Mouse (Mus musculus) stomach, embryonic 14.5 days (tissue): ENCODE data around the gene Pi4kb. TPM values are rescaled to one million over a fixed set of nuclear protein-coding genes. Genes with fewer than 3 reads are reported as not detected.

Source experiments
- ATAC-seq: fragments of 200-750 bp; cut with Nextera tagmentation; 2 replicates; pipeline ENCODE4 v1.8.0; 2017; ENCODE audit warnings: low read depth, moderate TSS enrichment; ENCODE audit not compliant: insufficient number of reproducible peaks, insufficient read depth, low FRiP score
- H3K27ac ChIP-seq: fragments of 300-500 bp; sonication (generic); 2 replicates; pipeline ENCODE4 v1.5.1; 2014; ENCODE audit warnings: mild to moderate bottlenecking, low read length, moderate library complexity, mixed read lengths
- H3K27me3 ChIP-seq: fragments of 300-500 bp; sonication (generic); 2 replicates; pipeline ENCODE4 v1.6.1; 2014; ENCODE audit warnings: low read length, control low read depth, mixed read lengths; ENCODE audit not compliant: control insufficient read depth, insufficient read depth
- H3K36me3 ChIP-seq: fragments of 300-500 bp; sonication (generic); 2 replicates; pipeline ENCODE4 v1.6.1; 2014; ENCODE audit warnings: mild to moderate bottlenecking, control low read depth, low read length, moderate library complexity, mixed read lengths; ENCODE audit not compliant: control insufficient read depth, insufficient read depth
- H3K4me1 ChIP-seq: fragments of 300-500 bp; sonication (generic); 2 replicates; pipeline ENCODE4 v1.6.1; 2014; ENCODE audit warnings: low read length, control low read depth, mixed read lengths; ENCODE audit not compliant: control insufficient read depth, insufficient read depth
- H3K4me2 ChIP-seq: fragments of 300-500 bp; sonication (generic); replicated peaks from 2 replicates; pipeline ENCODE4 v1.6.1; 2014; ENCODE audit warnings: low read depth, low read length, control low read depth
- H3K4me3 ChIP-seq: fragments of 300-500 bp; sonication (generic); 2 replicates; pipeline ENCODE4 v1.5.1; 2014; ENCODE audit warnings: low read depth, low read length, control low read depth
- H3K9ac ChIP-seq: fragments of 300-500 bp; sonication (generic); replicated peaks from 2 replicates; pipeline ENCODE4 v1.6.1; 2014; ENCODE audit warnings: low read depth, mild to moderate bottlenecking, control low read depth, low read length, moderate library complexity, mixed read lengths
- H3K9me3 ChIP-seq: fragments of 300-500 bp; sonication (generic); 2 replicates; pipeline ENCODE4 v1.6.1; 2016; ENCODE audit warnings: low read depth, low read length, control low read depth; ENCODE audit not compliant: control insufficient read depth
- WGBS: fragments of 180-500 bp; shearing (Covaris S2); extraction: QIAGEN DNeasy Blood & Tissue Kit; methylation state at CpG from one replicate; pipeline ENCODE4 v1.1.7; 2014; 5-methylcytosine and 5-hydroxymethylcytosine counted together
- polyA plus RNA-seq: library from polyadenylated mRNA; unstranded; fragments of >200 nt; fragmentation: Nextera tagmentation; extraction: Ambion mirVana; gene quantifications from 2 replicates; pipeline ENCODE4 v1.2.1, GENCODE M21; 2014

Gene Pi4kb
- polyA plus RNA-seq, 1 experiment from 2014 or later: 24.7 TPM

DNA sequence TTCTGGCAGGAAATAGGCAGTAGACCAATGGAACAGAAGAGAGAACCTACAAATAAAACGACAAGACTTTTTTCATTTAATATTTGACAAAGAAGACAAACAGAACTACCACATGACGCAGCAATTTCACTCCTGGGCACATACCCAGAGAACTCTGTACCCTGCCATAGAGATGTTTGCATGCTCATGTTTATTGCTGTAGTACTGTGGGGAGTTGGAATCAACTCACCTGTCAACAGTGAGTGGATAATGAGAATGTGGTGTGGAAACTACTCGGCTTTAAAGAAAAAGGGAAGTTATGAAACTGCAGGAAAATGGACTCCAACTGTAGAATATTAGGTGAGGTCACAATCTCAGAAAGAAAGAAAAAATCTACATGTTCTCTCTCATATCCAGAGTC lies 24.9 kb upstream of the Pi4kb start:
- Histone ChIP-seq H3K4me2 (no peak overlapping the region), H3K27me3 (no peaks in the 10 kb centered on the region), H3K36me3 (no peaks in the 10 kb centered on the region), H3K9ac (no peak overlapping the region), H3K4me3 (no peak overlapping the region), H3K4me1 (no peaks in the 10 kb centered on the region), H3K9me3 (no peaks in the 10 kb centered on the region), H3K27ac (no peak overlapping the region)
- ATAC-seq: no peak
- WGBS: 78% methylated on average over 3 of the region's 3 CpGs

DNA sequence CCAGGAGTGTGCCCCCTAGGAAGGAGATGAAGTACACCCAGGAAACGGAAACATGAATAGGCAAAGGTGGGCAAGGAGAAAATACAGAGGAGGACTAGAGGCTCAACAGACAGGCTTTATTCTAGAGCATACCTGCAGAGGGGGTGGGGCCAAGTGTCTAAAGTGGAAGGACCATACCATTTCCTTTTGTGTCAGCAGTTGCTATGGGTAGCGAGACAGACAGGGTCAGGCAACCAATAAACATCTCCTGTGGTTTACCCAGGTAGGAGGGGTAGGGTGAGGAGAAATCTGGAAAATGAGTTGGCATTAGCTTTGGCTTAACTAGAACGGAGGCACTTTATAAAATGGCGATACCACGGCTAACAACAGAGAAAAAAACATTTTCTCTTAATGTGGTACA lies 21.7 kb upstream of the Pi4kb start:
- Histone ChIP-seq H3K9ac (no peak overlapping the region), H3K4me2 (peak overlapping the region; percentile 48), H3K9me3 (no peaks in the 10 kb centered on the region), H3K36me3 (peaks cover 20% of the 10 kb centered on the region), H3K4me1 (peaks cover 6% of the 10 kb centered on the region; the same call in 1 of the 2 replicates), H3K27me3 (no peaks in the 10 kb centered on the region), H3K4me3 (peak overlapping the region; percentile 60), H3K27ac (peak overlapping the region; percentile 86; the same call in 1 of the 2 replicates)
- WGBS: 46% methylated on average over 5 of the region's 5 CpGs
- peak; percentile 29; the same call in 1 of the 2 replicates for ATAC-seq

DNA sequence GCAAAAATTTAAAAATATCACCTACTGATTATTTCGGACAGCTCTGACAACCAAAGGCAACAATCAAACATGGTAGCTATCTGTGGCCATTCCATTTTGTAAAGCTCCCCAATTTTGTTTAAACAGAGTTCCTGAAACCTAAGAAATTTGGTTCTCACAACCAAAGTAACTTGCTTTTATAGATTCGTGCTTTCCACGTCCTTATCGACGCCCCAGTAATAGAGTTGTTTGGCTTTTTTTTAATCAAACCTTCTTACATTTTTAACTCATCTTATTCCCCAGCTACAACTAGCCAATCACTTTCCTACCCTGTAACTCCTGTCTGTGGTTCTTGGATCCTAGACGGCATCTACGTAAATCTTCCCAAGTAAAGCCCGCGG lies 21.2 kb upstream of the Pi4kb start:
- Histone ChIP-seq H3K4me2 (peak overlapping the region; percentile 48), H3K9ac (peak overlapping the region; percentile 78), H3K9me3 (no peaks in the 10 kb centered on the region), H3K4me1 (peaks cover 6% of the 10 kb centered on the region; the same call in 1 of the 2 replicates), H3K4me3 (peak overlapping the region; percentile 60), H3K36me3 (peaks cover 26% of the 10 kb centered on the region), H3K27me3 (no peaks in the 10 kb centered on the region), H3K27ac (peak overlapping the region; percentile 86)
- 9% methylated on average over 9 of the region's 9 CpGs for WGBS
- no peak; the same call in 1 of the 2 replicates for ATAC-seq

DNA sequence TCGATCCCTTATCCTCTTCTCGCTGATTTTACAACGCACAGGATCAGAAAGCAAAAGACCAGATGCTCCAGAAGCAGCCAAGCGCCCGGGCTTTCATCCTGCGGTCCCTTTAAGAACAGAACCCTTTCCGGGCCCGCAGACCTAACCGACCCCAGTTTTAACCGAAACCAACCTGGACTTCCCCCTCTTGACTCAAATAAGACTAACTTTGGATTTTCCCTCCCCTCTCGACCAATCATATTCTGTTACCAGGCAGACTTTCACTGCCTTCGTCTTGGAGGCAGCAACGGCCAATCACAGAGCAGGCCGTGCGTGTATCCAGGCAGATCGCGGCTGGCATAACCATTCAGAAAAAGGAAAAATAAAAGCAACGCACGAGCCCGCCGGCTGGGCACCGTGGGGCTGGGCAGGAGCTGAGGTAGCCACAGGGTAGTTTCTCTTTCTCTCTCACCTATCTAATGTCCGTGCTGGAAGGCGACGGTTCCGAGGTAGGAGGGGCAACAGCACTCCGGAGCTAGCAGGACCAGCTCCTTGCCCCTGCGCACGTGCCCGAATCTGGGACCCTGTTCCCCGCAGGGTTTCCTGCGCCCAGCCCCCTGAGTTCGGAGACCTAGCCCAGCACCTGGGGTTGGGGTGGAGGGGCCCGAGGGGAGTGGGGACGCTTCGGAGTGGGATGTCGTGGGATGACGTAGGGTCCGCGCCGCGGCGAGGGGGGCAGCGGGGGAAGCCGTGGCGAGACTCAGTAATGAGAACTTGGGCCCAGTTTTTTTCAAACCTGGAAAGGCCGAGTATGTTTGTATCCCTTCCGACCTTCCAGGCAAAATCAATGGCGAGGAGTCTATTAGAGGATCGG lies 20.5 kb upstream of the Pi4kb start, which contains the start of gene Rfx5:
Gene Rfx5, plus strand, starts transcription at position 312 of the 853 bp plus-strand sequence.
- peak within 1 kb of the TSS; percentile 60 for H3K4me3 ChIP-seq
- no peaks in the 10 kb centered on the region for H3K9me3 ChIP-seq
- under 1% methylated on average over 49 of the region's 50 CpGs for WGBS
- H3K36me3 ChIP-seq: peaks cover 32% of the 10 kb centered on the region
- peak within 1 kb of the TSS; percentile 48 for H3K4me2 ChIP-seq
- ATAC-seq: peak; percentile 94
- peak within 1 kb of the TSS; percentile 78 for H3K9ac ChIP-seq
- no peaks in the 10 kb centered on the region for H3K27me3 ChIP-seq
- H3K4me1 ChIP-seq: peaks cover 6% of the 10 kb centered on the region; the same call in 1 of the 2 replicates
- peak within 1 kb of the TSS; percentile 86 for H3K27ac ChIP-seq

DNA sequence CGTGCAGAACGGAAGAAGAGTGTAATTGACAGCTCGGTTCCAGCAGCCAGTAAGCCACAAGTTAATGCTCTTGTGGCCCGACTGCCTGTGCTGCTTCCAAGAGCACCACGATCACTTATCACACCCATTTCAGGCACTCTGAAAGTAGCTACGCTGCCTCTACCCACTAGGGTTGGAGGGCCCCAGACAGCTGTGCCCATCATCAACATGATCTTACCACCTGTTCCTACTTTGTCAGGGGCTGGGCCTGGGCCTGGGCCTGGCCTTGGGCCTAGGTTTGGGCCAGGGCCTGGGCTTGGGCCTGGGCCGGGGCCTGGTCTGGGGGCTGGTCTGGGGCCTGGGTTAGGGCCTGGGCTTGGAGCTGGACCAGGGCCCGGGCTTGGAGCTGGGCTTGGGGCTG lies 16.2 kb upstream of the Pi4kb start:
- 87% methylated on average over 8 of the region's 8 CpGs for WGBS
- no peak overlapping the region for H3K4me3 ChIP-seq

DNA sequence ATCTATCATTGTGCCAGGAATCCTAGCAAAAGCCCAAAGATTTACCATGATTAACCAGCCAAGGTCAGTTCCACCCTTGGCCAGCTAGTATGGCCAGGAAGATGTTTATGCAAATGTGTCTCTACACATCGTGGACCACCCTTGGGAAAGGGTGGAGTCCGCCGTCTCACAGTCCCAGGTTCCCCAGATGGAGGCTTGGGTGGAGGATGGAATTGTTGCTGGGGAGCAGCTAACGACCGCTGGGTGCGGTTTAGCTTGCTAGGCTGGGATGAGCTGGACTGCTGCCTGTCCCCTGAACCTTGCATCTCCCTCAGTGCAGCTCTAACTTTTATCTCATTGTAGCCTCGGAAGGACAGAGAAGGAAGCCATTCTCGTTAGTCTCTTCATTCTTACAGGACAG lies 14.7 kb upstream of the Pi4kb start:
- Histone ChIP-seq H3K4me2 (no peak overlapping the region), H3K4me3 (no peak overlapping the region), H3K4me1 (peaks cover 6% of the 10 kb centered on the region; the same call in 1 of the 2 replicates), H3K27ac (no peak overlapping the region), H3K36me3 (peaks cover 36% of the 10 kb centered on the region), H3K9me3 (no peaks in the 10 kb centered on the region), H3K9ac (no peak overlapping the region), H3K27me3 (no peaks in the 10 kb centered on the region)
- no peak for ATAC-seq
- 43% methylated on average over 8 of the region's 8 CpGs for WGBS

More for the DNA sequence above, 16.2 kb upstream of the Pi4kb start:
- peaks cover 6% of the 10 kb centered on the region; the same call in 1 of the 2 replicates for H3K4me1 ChIP-seq
- H3K4me2 ChIP-seq: no peak overlapping the region
- H3K27me3 ChIP-seq: no peaks in the 10 kb centered on the region
- H3K27ac ChIP-seq: no peak overlapping the region
- no peaks in the 10 kb centered on the region for H3K9me3 ChIP-seq
- no peak for ATAC-seq
- peaks cover 36% of the 10 kb centered on the region for H3K36me3 ChIP-seq
- no peak overlapping the region for H3K9ac ChIP-seq

DNA sequence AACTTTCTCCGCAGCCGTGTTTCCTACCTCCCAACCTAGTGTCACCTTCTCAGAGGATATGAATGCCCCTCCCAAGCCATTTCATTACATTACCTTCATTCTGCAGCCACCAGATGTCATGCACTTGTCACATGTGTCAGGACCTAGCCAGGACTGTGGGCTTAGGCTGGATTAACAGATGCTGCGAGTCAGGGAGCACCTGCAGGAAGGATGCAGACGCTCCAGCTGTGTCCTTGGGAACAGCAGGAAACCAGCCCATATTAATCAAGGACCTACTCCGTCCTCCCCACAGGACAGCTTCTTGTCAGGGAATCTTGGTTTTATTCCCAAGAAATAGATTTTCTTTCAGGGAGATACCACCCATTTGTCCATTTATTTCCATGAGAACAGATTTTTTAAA lies 14.2 kb upstream of the Pi4kb start:
- H3K9ac ChIP-seq: no peak overlapping the region
- 52% methylated on average over 5 of the region's 5 CpGs for WGBS
- H3K27ac ChIP-seq: no peak overlapping the region
- H3K36me3 ChIP-seq: peaks cover 36% of the 10 kb centered on the region
- H3K4me1 ChIP-seq: peaks cover 2% of the 10 kb centered on the region; the same call in 1 of the 2 replicates
- H3K27me3 ChIP-seq: no peaks in the 10 kb centered on the region
- ATAC-seq: no peak
- H3K4me3 ChIP-seq: no peak overlapping the region
- no peaks in the 10 kb centered on the region for H3K9me3 ChIP-seq
- no peak overlapping the region for H3K4me2 ChIP-seq

DNA sequence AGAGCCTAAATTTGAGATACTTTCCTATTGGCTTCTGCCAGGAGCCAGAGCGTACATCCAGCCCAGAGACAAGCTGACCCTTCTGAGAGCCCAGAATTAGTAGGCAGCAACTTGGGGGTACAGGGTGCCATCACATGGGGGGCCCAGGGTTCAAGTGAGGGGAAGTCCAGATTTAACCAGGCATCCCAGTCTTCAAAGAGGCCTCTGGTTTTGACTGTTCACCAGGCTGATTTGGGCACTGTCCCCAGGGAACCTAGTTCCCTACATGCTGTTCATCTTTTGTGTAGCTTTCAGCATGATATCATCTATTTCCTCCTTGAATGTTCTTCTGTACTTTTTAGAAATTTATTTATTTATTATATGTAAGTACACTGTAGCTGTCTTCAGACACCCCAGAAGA lies 9.5 kb upstream of the Pi4kb start:
- 97% methylated on average over 1 of the region's 1 CpGs for WGBS
- H3K4me1 ChIP-seq: no peaks in the 10 kb centered on the region
- H3K27me3 ChIP-seq: no peaks in the 10 kb centered on the region

More for the DNA sequence above, 9.5 kb upstream of the Pi4kb start:
- Histone ChIP-seq H3K9ac (no peak overlapping the region), H3K36me3 (no peaks in the 10 kb centered on the region), H3K27ac (no peak overlapping the region), H3K4me2 (no peak overlapping the region), H3K9me3 (no peaks in the 10 kb centered on the region), H3K4me3 (no peak overlapping the region)
- ATAC-seq: no peak
